Mouse (Mus musculus) C2C12 (cell line): ENCODE results near the gene H1foo. TPM values are rescaled to one million over a fixed set of nuclear protein-coding genes. Genes with fewer than 3 reads are reported as not detected.

Experiments used
- H3K27me3 ChIP-seq: one replicate; pipeline ENCODE4 v1.6.1; 2011; ENCODE audit not compliant: control insufficient read depth, insufficient read depth, insufficient read length
- H3K36me3 ChIP-seq: one replicate; pipeline ENCODE4 v1.6.1; 2011; ENCODE audit not compliant: control insufficient read depth, insufficient read depth
- H3K4me3 ChIP-seq: one replicate; pipeline ENCODE4 v1.5.1; 2011; ENCODE audit warnings: mild to moderate bottlenecking, control low read depth; ENCODE audit not compliant: poor library complexity, insufficient read depth, severe bottlenecking
- H3K79me2 ChIP-seq: one replicate; pipeline ENCODE4 v1.6.1; 2011; ENCODE audit not compliant: control insufficient read depth, insufficient read depth
- H3K79me3 ChIP-seq: one replicate; pipeline ENCODE4 v1.6.1; 2011; ENCODE audit warnings: low read depth, control low read depth
- H3ac ChIP-seq: one replicate; pipeline ENCODE3; 2011; ENCODE audit warnings: low read depth; ENCODE audit not compliant: control insufficient read depth, insufficient read length
- CEBPB ChIP-seq: IDR thresholded peaks from one replicate; pipeline ENCODE4 v1.6.1; 2011; ENCODE audit warnings: low read depth, mild to moderate bottlenecking, control low read depth, moderate library complexity
- CTCF ChIP-seq: IDR thresholded peaks from one replicate; pipeline ENCODE4 v1.5.1; 2011; ENCODE audit not compliant: control insufficient read depth, insufficient read depth, insufficient read length
- FOSL1 ChIP-seq: IDR thresholded peaks from one replicate; pipeline ENCODE4 v1.8.0; 2011; ENCODE audit warnings: mild to moderate bottlenecking, low read length; ENCODE audit not compliant: poor library complexity, insufficient read depth, severe bottlenecking
- MAX ChIP-seq: IDR thresholded peaks from one replicate; pipeline ENCODE4 v1.6.1; 2011; ENCODE audit warnings: mild to moderate bottlenecking, control low read depth
- MYOD1 ChIP-seq: IDR thresholded peaks from one replicate; pipeline ENCODE4 v1.6.1; 2011; ENCODE audit warnings: low read depth; ENCODE audit not compliant: control insufficient read depth, insufficient read length
- MYOG ChIP-seq: IDR thresholded peaks from one replicate; pipeline ENCODE4 v1.6.1; 2011; ENCODE audit not compliant: control insufficient read depth, insufficient read length; ENCODE audit errors: extremely low read depth
- USF1 ChIP-seq: IDR thresholded peaks from one replicate; pipeline ENCODE4 v1.6.1; 2011; ENCODE audit warnings: low read depth, mild to moderate bottlenecking, control low read depth, moderate library complexity
- polyA plus RNA-seq: library from polyadenylated mRNA; unstranded; fragments of >200 nt; fragmentation: generic; extraction: Trizol; gene quantifications from one replicate; pipeline ENCODE4 v1.2.1, GENCODE M21; 2012; ENCODE audit warnings: missing spikeins

The H1foo gene
- polyA plus RNA-seq, 1 experiment, result not detected

DNA sequence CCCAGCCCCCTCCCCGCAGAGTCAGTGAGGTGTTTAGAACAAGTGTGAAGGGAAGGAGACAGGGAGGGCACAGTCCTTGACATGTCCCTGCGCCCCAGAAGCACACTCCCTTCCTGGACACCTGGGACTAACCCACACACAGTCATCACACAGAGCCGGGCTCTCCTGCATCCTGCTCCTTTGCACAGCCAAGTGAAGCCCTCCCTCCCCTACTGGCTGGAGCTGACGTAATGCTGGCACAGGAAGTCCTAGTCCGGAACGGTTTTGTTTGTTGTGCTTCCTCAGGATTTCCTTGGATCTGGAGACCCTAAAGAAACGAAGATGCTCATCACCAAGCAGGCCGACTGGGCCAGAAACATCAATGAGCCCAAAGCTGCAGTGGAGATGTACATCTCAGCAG lies 34.8 kb upstream of the H1foo start:
- Histone ChIP-seq H3K4me3 (no peak overlapping the region), H3K36me3 (no peaks in the 10 kb centered on the region), H3K79me3 (no peaks in the 10 kb centered on the region), H3K27me3 (no peaks in the 10 kb centered on the region), H3ac (no peak overlapping the region), H3K79me2 (no peaks in the 10 kb centered on the region)
- no peak for TF ChIP-seq MYOG
- TF ChIP-seq CEBPB, result no peak
- no peak for TF ChIP-seq FOSL1
- TF ChIP-seq MYOD1, result no peak
- TF ChIP-seq MAX, result no peak
- no peak for TF ChIP-seq CTCF
- TF ChIP-seq USF1, result no peak

GRCm38 (mm10) chr6:115911763-115912162 lies 33.0 kb upstream of the H1foo start:
- no peaks in the 10 kb centered on the region for H3K79me2 ChIP-seq
- H3K36me3 ChIP-seq, result no peaks in the 10 kb centered on the region
- no peak overlapping the region for H3ac ChIP-seq
- no peaks in the 10 kb centered on the region for H3K79me3 ChIP-seq
- no peaks in the 10 kb centered on the region for H3K27me3 ChIP-seq
- H3K4me3 ChIP-seq, result no peak overlapping the region
- TF ChIP-seq USF1 (no peak), CTCF (no peak), CEBPB (no peak), MAX (no peak), FOSL1 (no peak), MYOG (no peak), MYOD1 (no peak)

- Histone ChIP-seq H3K4me3 (no peak overlapping the region), H3K79me2 (no peaks in the 10 kb centered on the region), H3K36me3 (no peaks in the 10 kb centered on the region), H3ac (no peak overlapping the region), H3K79me3 (no peaks in the 10 kb centered on the region), H3K27me3 (no peaks in the 10 kb centered on the region)
- TF ChIP-seq USF1 (no peak), MYOG (no peak), MYOD1 (no peak), MAX (no peak), CEBPB (no peak), CTCF (no peak), FOSL1 (no peak)
These were observed 31.3 kb upstream of the H1foo start for GRCm38 (mm10) chr6:115913482-115913881.

DNA sequence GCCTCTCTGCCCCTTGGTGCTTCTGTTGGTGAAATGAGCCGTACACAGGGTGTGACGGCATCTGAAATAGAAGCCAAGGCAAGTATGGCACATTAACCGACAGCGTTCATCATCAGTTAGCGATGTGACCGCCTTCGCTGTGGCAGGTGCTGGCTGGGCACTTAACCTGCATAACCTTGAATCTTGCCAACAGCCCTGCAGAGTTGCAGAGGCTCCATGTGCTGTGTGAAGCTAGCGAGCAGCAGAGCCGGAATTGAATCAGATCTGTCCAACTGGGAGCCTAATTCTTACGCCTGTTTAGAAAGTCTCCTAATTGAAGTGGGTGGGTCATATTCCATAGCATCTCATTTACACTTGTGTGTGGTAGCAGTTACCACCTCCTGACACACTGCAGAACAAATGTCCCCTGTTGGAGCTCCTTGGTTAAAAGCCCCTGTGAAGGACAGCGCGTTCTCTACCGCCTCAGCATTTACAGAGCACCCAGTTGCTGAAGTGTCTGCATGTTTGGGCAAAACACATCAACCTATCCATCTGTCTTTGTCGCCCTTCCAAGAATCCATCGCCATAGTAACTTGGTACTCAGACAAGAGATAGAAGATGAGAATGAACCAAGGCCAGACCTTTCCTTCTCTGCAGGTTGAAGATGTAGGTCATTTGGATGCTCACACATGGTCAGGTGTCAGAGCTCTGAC lies 30.1 kb upstream of the H1foo start:
- Histone ChIP-seq H3ac (no peak overlapping the region), H3K4me3 (no peak overlapping the region), H3K79me2 (no peaks in the 10 kb centered on the region), H3K27me3 (no peaks in the 10 kb centered on the region), H3K79me3 (no peaks in the 10 kb centered on the region), H3K36me3 (no peaks in the 10 kb centered on the region)
- TF ChIP-seq MYOD1, result no peak
- TF ChIP-seq USF1, result no peak
- no peak for TF ChIP-seq CTCF
- TF ChIP-seq CEBPB, result no peak
- no peak for TF ChIP-seq MAX
- no peak for TF ChIP-seq FOSL1
- no peak for TF ChIP-seq MYOG

- no peak for TF ChIP-seq USF1
- no peak for TF ChIP-seq MAX
- TF ChIP-seq CEBPB, result no peak
- no peaks in the 10 kb centered on the region for H3K79me3 ChIP-seq
- H3K79me2 ChIP-seq, result no peaks in the 10 kb centered on the region
- no peak overlapping the region for H3ac ChIP-seq
- no peak overlapping the region for H3K4me3 ChIP-seq
- no peaks in the 10 kb centered on the region for H3K36me3 ChIP-seq
- H3K27me3 ChIP-seq, result no peaks in the 10 kb centered on the region
These were observed 28.9 kb upstream of the H1foo start for GRCm38 (mm10) chr6:115915601-115916445.

DNA sequence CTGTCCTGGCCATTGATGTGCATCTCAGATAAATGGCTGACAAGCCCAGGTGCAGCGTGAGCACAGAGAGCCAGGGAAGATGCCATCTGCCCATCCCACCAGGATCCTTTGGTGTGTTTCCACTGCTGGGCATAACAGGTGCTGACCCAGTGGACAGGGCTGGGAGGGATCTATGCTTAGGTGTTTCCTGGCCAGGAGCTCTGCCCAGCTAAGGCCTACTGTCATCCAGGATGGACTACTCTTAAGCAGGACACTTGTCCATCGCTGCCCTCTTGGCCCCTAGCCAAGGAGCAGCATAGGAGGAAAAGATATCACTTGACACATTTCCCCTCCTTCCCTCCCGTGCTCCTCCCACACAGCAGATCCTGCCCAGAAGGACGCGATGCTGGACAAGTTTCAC lies 28.1 kb upstream of the H1foo start:
- Histone ChIP-seq H3K36me3 (no peaks in the 10 kb centered on the region), H3K4me3 (no peak overlapping the region), H3K27me3 (no peaks in the 10 kb centered on the region), H3K79me3 (no peaks in the 10 kb centered on the region), H3ac (no peak overlapping the region), H3K79me2 (no peaks in the 10 kb centered on the region)
- no peak for TF ChIP-seq MYOD1
- TF ChIP-seq MYOG, result no peak
- no peak for TF ChIP-seq MAX
- TF ChIP-seq FOSL1, result no peak
